Mouse (Mus musculus): ENCODE measurements at regions not wholly inside any gene's neighbourhood (a gene's known extent, or its start where the extent isn't known, plus 50 kb on each side); places are given as distances from the start of the nearest gene placed in this dataset.

GRCm38 (mm10) chr16:50766055-50766770 is 175.3 kb upstream of the Ccdc54 start:
- H3K4me1 ChIP-seq (ENCODE audit: control insufficient read depth, insufficient read depth, low read length), result no peaks in the 10 kb centered on the region
- no peak overlapping the region for H3K9ac ChIP-seq (ENCODE audit: low read depth, poor library complexity, severe bottlenecking)
- no peaks in the 10 kb centered on the region for H3K36me3 ChIP-seq (ENCODE audit: control insufficient read depth, insufficient read depth, low read length, poor library complexity, severe bottlenecking)
- H3K4me3 ChIP-seq (ENCODE audit: low read depth, low read length), result no peak overlapping the region
- no peak overlapping the region for H3K27ac ChIP-seq (ENCODE audit: insufficient read depth, low read length)
- H3K27me3 ChIP-seq (ENCODE audit: control insufficient read depth, insufficient read depth, low read length, poor library complexity, severe bottlenecking), result no peaks in the 10 kb centered on the region
- TF ChIP-seq EP300 (IDR thresholded peaks at IDR 0.05; ENCODE audit: insufficient read depth, low read depth, low read length) (no peak), POLR2A (IDR thresholded peaks at IDR 0.05; ENCODE audit: insufficient read depth, low read length) (no peak)
- no peaks in the 10 kb centered on the region for H3K9me3 ChIP-seq (replicated peaks; ENCODE audit: control insufficient read depth, insufficient read depth, low read length, poor library complexity, severe bottlenecking)

GRCm38 (mm10) chr16:50762096-50762495 is 171.1 kb upstream of the Ccdc54 start:
- Histone ChIP-seq H3K36me3 (ENCODE audit: control insufficient read depth, insufficient read depth, low read length, poor library complexity, severe bottlenecking) (no peaks in the 10 kb centered on the region), H3K9ac (ENCODE audit: low read depth, poor library complexity, severe bottlenecking) (no peak overlapping the region), H3K27ac (ENCODE audit: insufficient read depth, low read length) (no peak overlapping the region), H3K27me3 (ENCODE audit: control insufficient read depth, insufficient read depth, low read length, poor library complexity, severe bottlenecking) (no peaks in the 10 kb centered on the region), H3K9me3 (replicated peaks; ENCODE audit: control insufficient read depth, insufficient read depth, low read length, poor library complexity, severe bottlenecking) (no peaks in the 10 kb centered on the region), H3K4me3 (ENCODE audit: low read depth, low read length) (no peak overlapping the region), H3K4me1 (ENCODE audit: control insufficient read depth, insufficient read depth, low read length) (no peaks in the 10 kb centered on the region)
- TF ChIP-seq EP300 (IDR thresholded peaks at IDR 0.05; ENCODE audit: insufficient read depth, low read depth, low read length) (no peak), CTCF (IDR thresholded peaks at IDR 0.05; ENCODE audit: low read depth, low read length) (no peak), POLR2A (IDR thresholded peaks at IDR 0.05; ENCODE audit: insufficient read depth, low read length) (no peak)

GRCm38 (mm10) chr16:50759979-50760378 is 169.0 kb upstream of the Ccdc54 start:
- H3K36me3 ChIP-seq (ENCODE audit: control insufficient read depth, insufficient read depth, low read length, poor library complexity, severe bottlenecking), result no peaks in the 10 kb centered on the region
- H3K9ac ChIP-seq (ENCODE audit: low read depth, poor library complexity, severe bottlenecking), result no peak overlapping the region
- no peak for TF ChIP-seq CTCF (IDR thresholded peaks at IDR 0.05; ENCODE audit: low read depth, low read length)
- no peak for TF ChIP-seq EP300 (IDR thresholded peaks at IDR 0.05; ENCODE audit: insufficient read depth, low read depth, low read length)
- no peak for TF ChIP-seq POLR2A (IDR thresholded peaks at IDR 0.05; ENCODE audit: insufficient read depth, low read length)
- no peaks in the 10 kb centered on the region for H3K4me1 ChIP-seq (ENCODE audit: control insufficient read depth, insufficient read depth, low read length)
- H3K27ac ChIP-seq (ENCODE audit: insufficient read depth, low read length), result no peak overlapping the region
- no peak overlapping the region for H3K4me3 ChIP-seq (ENCODE audit: low read depth, low read length)
- H3K27me3 ChIP-seq (ENCODE audit: control insufficient read depth, insufficient read depth, low read length, poor library complexity, severe bottlenecking), result no peaks in the 10 kb centered on the region
- H3K9me3 ChIP-seq (replicated peaks; ENCODE audit: control insufficient read depth, insufficient read depth, low read length, poor library complexity, severe bottlenecking), result no peaks in the 10 kb centered on the region

GRCm38 (mm10) chr16:50756696-50757095 is 165.7 kb upstream of the Ccdc54 start:
- no peaks in the 10 kb centered on the region for H3K4me1 ChIP-seq (ENCODE audit: control insufficient read depth, insufficient read depth, low read length)
- no peaks in the 10 kb centered on the region for H3K9me3 ChIP-seq (replicated peaks; ENCODE audit: control insufficient read depth, insufficient read depth, low read length, poor library complexity, severe bottlenecking)
- H3K27ac ChIP-seq (ENCODE audit: insufficient read depth, low read length), result no peak overlapping the region
- no peak overlapping the region for H3K9ac ChIP-seq (ENCODE audit: low read depth, poor library complexity, severe bottlenecking)
- H3K27me3 ChIP-seq (ENCODE audit: control insufficient read depth, insufficient read depth, low read length, poor library complexity, severe bottlenecking), result no peaks in the 10 kb centered on the region
- no peaks in the 10 kb centered on the region for H3K36me3 ChIP-seq (ENCODE audit: control insufficient read depth, insufficient read depth, low read length, poor library complexity, severe bottlenecking)
- TF ChIP-seq EP300 (IDR thresholded peaks at IDR 0.05; ENCODE audit: insufficient read depth, low read depth, low read length), result no peak
- peak; percentile 77 for TF ChIP-seq CTCF (IDR thresholded peaks at IDR 0.05; ENCODE audit: low read depth, low read length)
- no peak overlapping the region for H3K4me3 ChIP-seq (ENCODE audit: low read depth, low read length)

- TF ChIP-seq CTCF (IDR thresholded peaks at IDR 0.05; ENCODE audit: low read depth, low read length) (no peak), EP300 (IDR thresholded peaks at IDR 0.05; ENCODE audit: insufficient read depth, low read depth, low read length) (no peak), POLR2A (IDR thresholded peaks at IDR 0.05; ENCODE audit: insufficient read depth, low read length) (no peak)
- no peak overlapping the region for H3K27ac ChIP-seq (ENCODE audit: insufficient read depth, low read length)
- H3K9me3 ChIP-seq (replicated peaks; ENCODE audit: control insufficient read depth, insufficient read depth, low read length, poor library complexity, severe bottlenecking), result no peaks in the 10 kb centered on the region
- no peak overlapping the region for H3K9ac ChIP-seq (ENCODE audit: low read depth, poor library complexity, severe bottlenecking)
- H3K4me3 ChIP-seq (ENCODE audit: low read depth, low read length), result no peak overlapping the region
- no peaks in the 10 kb centered on the region for H3K4me1 ChIP-seq (ENCODE audit: control insufficient read depth, insufficient read depth, low read length)
- H3K27me3 ChIP-seq (ENCODE audit: control insufficient read depth, insufficient read depth, low read length, poor library complexity, severe bottlenecking), result no peaks in the 10 kb centered on the region
- H3K36me3 ChIP-seq (ENCODE audit: control insufficient read depth, insufficient read depth, low read length, poor library complexity, severe bottlenecking), result no peaks in the 10 kb centered on the region
Measured at GRCm38 (mm10) chr16:50753612-50754389, 162.8 kb upstream of the Ccdc54 start.

GRCm38 (mm10) chr16:50753046-50753445 is 162.1 kb upstream of the Ccdc54 start:
- TF ChIP-seq EP300 (IDR thresholded peaks at IDR 0.05; ENCODE audit: insufficient read depth, low read depth, low read length) (no peak), CTCF (IDR thresholded peaks at IDR 0.05; ENCODE audit: low read depth, low read length) (no peak), POLR2A (IDR thresholded peaks at IDR 0.05; ENCODE audit: insufficient read depth, low read length) (no peak)
- Histone ChIP-seq H3K4me1 (ENCODE audit: control insufficient read depth, insufficient read depth, low read length) (no peaks in the 10 kb centered on the region), H3K27me3 (ENCODE audit: control insufficient read depth, insufficient read depth, low read length, poor library complexity, severe bottlenecking) (no peaks in the 10 kb centered on the region), H3K36me3 (ENCODE audit: control insufficient read depth, insufficient read depth, low read length, poor library complexity, severe bottlenecking) (no peaks in the 10 kb centered on the region), H3K9me3 (replicated peaks; ENCODE audit: control insufficient read depth, insufficient read depth, low read length, poor library complexity, severe bottlenecking) (no peaks in the 10 kb centered on the region), H3K9ac (ENCODE audit: low read depth, poor library complexity, severe bottlenecking) (no peak overlapping the region), H3K27ac (ENCODE audit: insufficient read depth, low read length) (no peak overlapping the region), H3K4me3 (ENCODE audit: low read depth, low read length) (no peak overlapping the region)
